Mouse (Mus musculus) thymus, postnatal 36 days (tissue): ENCODE measurements around the gene Ypel1.

Experiments used
- DNase-seq, 2 experiments: peaks; one replicate each; pipeline ENCODE4 v3.0.0; 2022; ENCODE audit warnings: mixed read lengths in 2 of 2

The Ypel1 gene

GRCm38 (mm10) chr16:17088346-17088745 lies 18.9 kb downstream of the Ypel1 start:
- DNase-seq, result no peak

GRCm38 (mm10) chr16:17096938-17097337 lies 27.4 kb downstream of the Ypel1 start:
- DNase-seq, result no peak

GRCm38 (mm10) chr16:17102630-17103220 lies 33.2 kb downstream of the Ypel1 start:
- no peak for DNase-seq

GRCm38 (mm10) chr16:17104600-17104999 lies 35.1 kb downstream of the Ypel1 start:
- no peak for DNase-seq

GRCm38 (mm10) chr16:17110771-17111743 lies 41.6 kb downstream of the Ypel1 start, which contains the start of gene Ppil2:
Gene Ppil2, minus strand, starts transcription at chr16:17111257.
- peak; percentile 67 to 73 for DNase-seq

GRCm38 (mm10) chr16:17117309-17117799 lies 47.9 kb downstream of the Ypel1 start:
- no peak for DNase-seq

GRCm38 (mm10) chr16:17121569-17121968 lies 52.1 kb downstream of the Ypel1 start:
- DNase-seq, result no peak

- peak; percentile 33 to 35 for DNase-seq
Observed at GRCm38 (mm10) chr16:17124119-17124870, 54.8 kb downstream of the Ypel1 start.

GRCm38 (mm10) chr16:17124871-17125520 lies 55.5 kb downstream of the Ypel1 start, which contains the start of gene 2610318N02Rik:
Gene 2610318N02Rik, minus strand, starts transcription at chr16:17125167.
- peak; percentile 80 to 86 for DNase-seq

GRCm38 (mm10) chr16:17127292-17127691 lies 57.8 kb downstream of the Ypel1 start:
- peak; percentile 52 to 56 for DNase-seq

- peak; percentile 40 to 48 for DNase-seq
Observed at GRCm38 (mm10) chr16:17131191-17132088, 61.9 kb downstream of the Ypel1 start.

- DNase-seq, result peak; percentile 95 to 97
Observed at GRCm38 (mm10) chr16:17132089-17132905, 62.8 kb downstream of the Ypel1 start, which contains the start of gene Sdf2l1. Gene Sdf2l1, minus strand, starts transcription at chr16:17132383.

GRCm38 (mm10) chr16:17132906-17133200 lies 63.4 kb downstream of the Ypel1 start:
- no peak for DNase-seq
